Mouse (Mus musculus) embryo, embryonic 9.5 days (tissue): ENCODE measurements around the gene Grwd1.

ENCODE experiments used
- DNase-seq: peaks from one replicate; pipeline ENCODE4 v3.0.0-alpha.2; 2017; ENCODE audit errors: extremely low spot score

Grwd1 gene

GRCm38 (mm10) chr7:45842950-45843744 lies 12.4 kb upstream of the Grwd1 start:
- no peak for DNase-seq

GRCm38 (mm10) chr7:45833924-45834323 lies 3.2 kb upstream of the Grwd1 start:
- DNase-seq = no peak

GRCm38 (mm10) chr7:45833148-45833790 lies 2.5 kb upstream of the Grwd1 start:
- no peak for DNase-seq

- no peak for DNase-seq
Observed at GRCm38 (mm10) chr7:45832428-45832827, 1.7 kb upstream of the Grwd1 start.

GRCm38 (mm10) chr7:45831128-45831525 lies 383 bp upstream of the Grwd1 start:
- DNase-seq = no peak

GRCm38 (mm10) chr7:45826631-45827030 lies 4.1 kb downstream of the Grwd1 start:
- no peak for DNase-seq

- no peak for DNase-seq
Observed at GRCm38 (mm10) chr7:45824598-45824997, 6.1 kb downstream of the Grwd1 start, which contains the start of gene Kcnj14. Gene Kcnj14, minus strand, starts transcription at chr7:45824782.

- DNase-seq = no peak
Observed at GRCm38 (mm10) chr7:45820913-45821312, 9.8 kb downstream of the Grwd1 start.

- DNase-seq = no peak
Observed at GRCm38 (mm10) chr7:45819843-45820242, 10.9 kb downstream of the Grwd1 start.

GRCm38 (mm10) chr7:45815984-45816351 lies 14.8 kb downstream of the Grwd1 start:
- DNase-seq = no peak

- no peak for DNase-seq
Observed at GRCm38 (mm10) chr7:45815323-45815983, 15.3 kb downstream of the Grwd1 start.

GRCm38 (mm10) chr7:45814841-45815240 lies 15.9 kb downstream of the Grwd1 start:
- DNase-seq = no peak

- DNase-seq = peak; percentile 100
Observed at GRCm38 (mm10) chr7:45813787-45814779, 16.7 kb downstream of the Grwd1 start, which contains the start of gene Cyth2. Gene Cyth2, minus strand, starts transcription at chr7:45814581.

- DNase-seq = no peak
Observed at GRCm38 (mm10) chr7:45812921-45813320, 17.8 kb downstream of the Grwd1 start.

- DNase-seq = no peak
Observed at GRCm38 (mm10) chr7:45809276-45810075, 21.3 kb downstream of the Grwd1 start.

- no peak for DNase-seq
Observed at GRCm38 (mm10) chr7:45808471-45808870, 22.3 kb downstream of the Grwd1 start.

- DNase-seq = no peak
Observed at GRCm38 (mm10) chr7:45805941-45806340, 24.8 kb downstream of the Grwd1 start.

- DNase-seq = no peak
Observed at GRCm38 (mm10) chr7:45802551-45802950, 28.2 kb downstream of the Grwd1 start.

- DNase-seq = peak; percentile 88
Observed at GRCm38 (mm10) chr7:45801348-45801747, 29.4 kb downstream of the Grwd1 start.

- peak; percentile 69 for DNase-seq
Observed at GRCm38 (mm10) chr7:45800546-45801204, 30.1 kb downstream of the Grwd1 start.
